Mouse (Mus musculus): ENCODE measurements around the gene Trim25.
"Not testable (repeated sequence)": the region's sequence is repeated elsewhere in the genome, so short reads cannot be mapped to it uniquely, and the experiment has no call there.

Trim25 gene

GRCm38 (mm10) chr11:88994492-88994891, 4.7 kb upstream of the Trim25 start:
- DNase-seq (ENCODE audit: low spot score): no peak

- DNase-seq (ENCODE audit: low spot score): no peak
Observed at GRCm38 (mm10) chr11:88995616-88996015, 3.6 kb upstream of the Trim25 start.

- no peak for DNase-seq (ENCODE audit: low spot score)
Observed at GRCm38 (mm10) chr11:88996427-88996826, 2.7 kb upstream of the Trim25 start.

- DNase-seq (ENCODE audit: low spot score): not testable (repeated sequence)
Observed at GRCm38 (mm10) chr11:88997343-88997742, 1.8 kb upstream of the Trim25 start.

- DNase-seq (ENCODE audit: low spot score): no peak
Observed at GRCm38 (mm10) chr11:88998406-88998805, 770 bp upstream of the Trim25 start.

GRCm38 (mm10) chr11:88999723-89000526, 749 bp downstream of the Trim25 start:
- no peak for DNase-seq (ENCODE audit: low spot score)

GRCm38 (mm10) chr11:89000527-89000819, 1.3 kb downstream of the Trim25 start:
- DNase-seq (ENCODE audit: low spot score): no peak

- no peak for DNase-seq (ENCODE audit: low spot score)
Observed at GRCm38 (mm10) chr11:89001569-89001968, 2.4 kb downstream of the Trim25 start.

- DNase-seq (ENCODE audit: low spot score): no peak
Observed at GRCm38 (mm10) chr11:89002068-89002467, 2.9 kb downstream of the Trim25 start.

- DNase-seq (ENCODE audit: low spot score): no peak
Observed at GRCm38 (mm10) chr11:89002621-89003020, 3.4 kb downstream of the Trim25 start.

- DNase-seq (ENCODE audit: low spot score): no peak
Observed at GRCm38 (mm10) chr11:89003078-89003477, 3.9 kb downstream of the Trim25 start.

GRCm38 (mm10) chr11:89003726-89004125, 4.5 kb downstream of the Trim25 start:
- no peak for DNase-seq (ENCODE audit: low spot score)

GRCm38 (mm10) chr11:89005473-89005872, 6.3 kb downstream of the Trim25 start:
- DNase-seq (ENCODE audit: low spot score): no peak

GRCm38 (mm10) chr11:89006404-89006803, 7.2 kb downstream of the Trim25 start:
- no peak for DNase-seq (ENCODE audit: low spot score)

GRCm38 (mm10) chr11:89007582-89007981, 8.4 kb downstream of the Trim25 start:
- DNase-seq (ENCODE audit: low spot score): no peak

GRCm38 (mm10) chr11:89009066-89009465, 9.9 kb downstream of the Trim25 start:
- no peak for DNase-seq (ENCODE audit: low spot score)

- DNase-seq (ENCODE audit: low spot score): no peak
Observed at GRCm38 (mm10) chr11:89009496-89009895, 10.3 kb downstream of the Trim25 start.

- DNase-seq (ENCODE audit: low spot score): no peak
Observed at GRCm38 (mm10) chr11:89012241-89012640, 13.1 kb downstream of the Trim25 start.

GRCm38 (mm10) chr11:89017514-89018182, 18.5 kb downstream of the Trim25 start:
- DNase-seq (ENCODE audit: low spot score): no peak

GRCm38 (mm10) chr11:89020681-89021305, 21.6 kb downstream of the Trim25 start:
- no peak for DNase-seq (ENCODE audit: low spot score)

- no peak for DNase-seq (ENCODE audit: low spot score)
Observed at GRCm38 (mm10) chr11:89021687-89022086, 22.5 kb downstream of the Trim25 start.

- DNase-seq (ENCODE audit: low spot score): no peak
Observed at GRCm38 (mm10) chr11:89022120-89022731, 23.1 kb downstream of the Trim25 start.

- DNase-seq (ENCODE audit: low spot score): no peak
Observed at GRCm38 (mm10) chr11:89023477-89023876, 24.3 kb downstream of the Trim25 start.
